Mouse (Mus musculus): ENCODE data around the gene Abca3.
"Not testable (repeated sequence)": the region's sequence is repeated elsewhere in the genome, so short reads cannot be mapped to it uniquely, and the experiment has no call there.

Abca3 gene

GRCm38 (mm10) chr17:24383789-24384188, 32.0 kb downstream of the Abca3 start:
- DNase-seq (ENCODE audit: low read depth): no peak

- DNase-seq (ENCODE audit: low read depth): no peak
Observed at GRCm38 (mm10) chr17:24388711-24389110, 37.0 kb downstream of the Abca3 start.

GRCm38 (mm10) chr17:24389865-24390264, 38.1 kb downstream of the Abca3 start:
- no peak for DNase-seq (ENCODE audit: low read depth)

GRCm38 (mm10) chr17:24391149-24391548, 39.4 kb downstream of the Abca3 start:
- DNase-seq (ENCODE audit: low read depth): no peak

GRCm38 (mm10) chr17:24393527-24393926, 41.8 kb downstream of the Abca3 start:
- no peak for DNase-seq (ENCODE audit: low read depth)

- no peak for DNase-seq (ENCODE audit: low read depth)
Observed at GRCm38 (mm10) chr17:24394456-24394855, 42.7 kb downstream of the Abca3 start.

GRCm38 (mm10) chr17:24402371-24402770, 50.6 kb downstream of the Abca3 start:
- no peak for DNase-seq (ENCODE audit: low read depth)

GRCm38 (mm10) chr17:24407116-24407803, 55.5 kb downstream of the Abca3 start:
- no peak for DNase-seq (ENCODE audit: low read depth)

GRCm38 (mm10) chr17:24413557-24414211, 61.9 kb downstream of the Abca3 start:
- no peak for DNase-seq (ENCODE audit: low read depth)

GRCm38 (mm10) chr17:24414230-24414976, 62.7 kb downstream of the Abca3 start, which contains the start of gene Rnps1:
Rnps1 (plus strand) TSS chr17:24414565.
- DNase-seq (ENCODE audit: low read depth): peak; percentile 99

- no peak for DNase-seq (ENCODE audit: low read depth)
Observed at GRCm38 (mm10) chr17:24415011-24415410, 63.3 kb downstream of the Abca3 start.

GRCm38 (mm10) chr17:24416051-24416652, 64.4 kb downstream of the Abca3 start:
- no peak for DNase-seq (ENCODE audit: low read depth)

- DNase-seq (ENCODE audit: low read depth): no peak
Observed at GRCm38 (mm10) chr17:24423114-24423513, 71.4 kb downstream of the Abca3 start.

- no peak for DNase-seq (ENCODE audit: low read depth)
Observed at GRCm38 (mm10) chr17:24424489-24424888, 72.7 kb downstream of the Abca3 start.

GRCm38 (mm10) chr17:24425326-24425725, 73.6 kb downstream of the Abca3 start:
- not testable (repeated sequence) for DNase-seq (ENCODE audit: low read depth)

GRCm38 (mm10) chr17:24425905-24426304, 74.2 kb downstream of the Abca3 start:
- no peak for DNase-seq (ENCODE audit: low read depth)

GRCm38 (mm10) chr17:24426471-24427169, 74.9 kb downstream of the Abca3 start, which contains the start of gene Eci1:
Eci1 (plus strand) TSS chr17:24426641.
- DNase-seq (ENCODE audit: low read depth): peak; percentile 85

GRCm38 (mm10) chr17:24427170-24427557, 75.4 kb downstream of the Abca3 start:
- DNase-seq (ENCODE audit: low read depth): no peak

- DNase-seq (ENCODE audit: low read depth): no peak
Observed at GRCm38 (mm10) chr17:24429201-24429983, 77.6 kb downstream of the Abca3 start.

- DNase-seq (ENCODE audit: low read depth): no peak
Observed at GRCm38 (mm10) chr17:24437016-24437415, 85.3 kb downstream of the Abca3 start.

GRCm38 (mm10) chr17:24440377-24440776, 88.6 kb downstream of the Abca3 start:
- DNase-seq (ENCODE audit: low read depth): no peak

Measured in c-Kit-positive CD71-positive TER-119-negative erythroid progenitor cells, embryonic 14.5 days (primary cell).